Comparison of ENCODE assay signal across 28 mouse cellular contexts in the genomic region with DNA sequence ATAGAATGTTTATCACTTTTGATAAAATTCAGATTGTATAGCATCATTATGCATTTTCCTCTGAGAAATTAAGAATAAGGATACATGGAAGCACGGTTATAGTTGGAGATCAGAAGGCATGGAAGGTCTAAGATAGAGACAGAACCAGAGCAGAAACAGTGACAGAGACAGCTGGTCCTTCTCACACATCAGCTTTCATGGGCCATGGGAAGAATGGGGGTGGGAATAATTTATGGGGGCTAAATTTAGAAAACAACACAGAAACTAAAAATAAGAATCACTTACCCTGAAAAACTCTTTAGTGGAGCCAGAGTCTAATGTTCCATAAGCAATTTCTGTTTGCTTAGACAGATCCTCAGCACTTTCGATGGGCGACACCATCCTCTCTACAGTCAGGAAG.
A peak's percentile ranks its signal among the peaks of the same experiment; 100 is the strongest.
DNase-seq lines count a peak whose midpoint lies in the region; ATAC-seq and TF ChIP-seq lines count a peak whose summit lies in the region.
"Had no signal": no experiment of that assay in that cellular context is flagged by ENCODE, and none has a peak within 500 bp of the region (broad histone marks: within the 10 kb centered on the region; RNA-seq: fewer than 3 reads in every experiment).

No protein-coding gene starts in this region.

- ATAC-seq in kidney, postnatal 0 days (replicated peaks; ENCODE audit: low FRiP score, low read depth) = no peak; the same call in 1 of the 2 replicates
- ATAC-seq in kidney, embryonic 16.5 days (ENCODE audit: low FRiP score, low TSS enrichment) = no peak
- ATAC-seq in monocyte, adult 5-6 weeks (replicated peaks; ENCODE audit: insufficient number of reproducible peaks, low FRiP score, low TSS enrichment, poor library complexity, severe bottlenecking) = no peak
- ATAC-seq: forebrain, embryonic 15.5 days; hindbrain, embryonic 16.5 days; intestine, embryonic 15.5 days; liver, embryonic 12.5 days; liver, postnatal 0 days; midbrain, embryonic 16.5 days had no signal

- no peak overlapping the region for H3K4me2 ChIP-seq in kidney, postnatal 0 days (ENCODE audit: low read length)
- no peak overlapping the region for H3K4me2 ChIP-seq in kidney, embryonic 16.5 days (replicated peaks; ENCODE audit: low read depth, low read length)
- H3K4me2 ChIP-seq: embryonic facial prominence, embryonic 12.5 days; forebrain, embryonic 15.5 days; heart, embryonic 13.5 days; intestine, embryonic 15.5 days; liver, embryonic 12.5 days; midbrain, embryonic 11.5 days; neural tube, embryonic 13.5 days had no signal

- no peaks in the 10 kb centered on the region for H3K27me3 ChIP-seq in kidney, postnatal 0 days (ENCODE audit: insufficient read depth, low read length)
- H3K27me3 ChIP-seq in kidney, embryonic 16.5 days (ENCODE audit: insufficient read depth, low read length) = no peaks in the 10 kb centered on the region
- H3K27me3 ChIP-seq: embryonic facial prominence, embryonic 12.5 days; forebrain, embryonic 15.5 days; heart, embryonic 13.5 days; intestine, embryonic 15.5 days; liver, embryonic 12.5 days; neural tube, embryonic 13.5 days had no signal

- intact Hi-C loops in left cerebral cortex, adult 2 months (cut with DNase I) = no loop called here
- intact Hi-C loops in heart, postnatal 14 days (cut with DNase I) = no loop called here

- no peaks in the 10 kb centered on the region for H3K36me3 ChIP-seq in kidney, postnatal 0 days (ENCODE audit: insufficient read depth, low read length)
- H3K36me3 ChIP-seq in kidney, embryonic 16.5 days (ENCODE audit: insufficient read depth, low read length) = no peaks in the 10 kb centered on the region
- H3K36me3 ChIP-seq: embryonic facial prominence, embryonic 12.5 days; G1E; heart, embryonic 13.5 days; hindbrain, embryonic 10.5 days; intestine, embryonic 15.5 days; liver, embryonic 12.5 days had no signal

- no peaks in the 10 kb centered on the region for H3K4me1 ChIP-seq in kidney, postnatal 0 days (replicated peaks; ENCODE audit: insufficient read depth, low read length)
- no peaks in the 10 kb centered on the region for H3K4me1 ChIP-seq in kidney, embryonic 16.5 days (ENCODE audit: insufficient read depth, low read length)
- H3K4me1 ChIP-seq: embryonic facial prominence, embryonic 12.5 days; forebrain, embryonic 15.5 days; heart, embryonic 13.5 days; hindbrain, embryonic 10.5 days; intestine, embryonic 15.5 days; liver, embryonic 12.5 days; neural tube, embryonic 13.5 days had no signal

- DNase-seq in kidney, postnatal 0 days (ENCODE audit: low spot score) = peak; percentile 46
- no peak for DNase-seq in left cerebral cortex, adult 2 months (ENCODE audit: extremely low spot score in 1 of 2, low spot score in 2 of 2)
- no peak for DNase-seq in left cerebral cortex, adult 9 months (ENCODE audit: low spot score in 2 of 2)
- peak; percentile 38 for DNase-seq in lung, postnatal 14 days
- DNase-seq in telencephalon, adult 2 months (ENCODE audit: low read depth, low spot score) = peak; percentile 47
- DNase-seq in heart, postnatal 14 days = no peak
- DNase-seq: adrenal gland, postnatal 10 days; cerebellum, adult 11 months; cerebellum, adult 9-10 months; embryo, embryonic 11 days; gastrocnemius, postnatal 10 days; heart, postnatal 10 days; kidney, adult 9 months; left cerebral cortex, postnatal 4 days; liver, postnatal 0 days had no signal

- TF ChIP-seq CTCF in kidney, postnatal 0 days (IDR thresholded peaks at IDR 0.05; ENCODE audit: low read depth) = no peak
- TF ChIP-seq CTCF in left cerebral cortex, adult 2 months (IDR thresholded peaks at IDR 0.05) = no peak

- WGBS in kidney, postnatal 0 days = 57% methylated on average over 3 of the region's 3 CpGs
- 52% methylated on average over 3 of the region's 3 CpGs for WGBS in kidney, embryonic 16.5 days

- no peaks in the 10 kb centered on the region for H3K9me3 ChIP-seq in kidney, postnatal 0 days (replicated peaks; ENCODE audit: low read length)
- no peaks in the 10 kb centered on the region for H3K9me3 ChIP-seq in kidney, embryonic 16.5 days (ENCODE audit: low read length)
- H3K9me3 ChIP-seq: embryonic facial prominence, embryonic 12.5 days; forebrain, embryonic 15.5 days; G1E; heart, embryonic 13.5 days; hindbrain, embryonic 10.5 days; intestine, embryonic 15.5 days; liver, embryonic 12.5 days; neural tube, embryonic 13.5 days had no signal

- H3K4me3 ChIP-seq in kidney, postnatal 0 days (replicated peaks; ENCODE audit: low read depth, low read length) = no peak overlapping the region
- no peak overlapping the region for H3K4me3 ChIP-seq in kidney, embryonic 16.5 days (ENCODE audit: low read length)
- no peak overlapping the region for H3K4me3 ChIP-seq in left cerebral cortex, adult 2 months
- H3K4me3 ChIP-seq: embryonic facial prominence, embryonic 12.5 days; forebrain, embryonic 15.5 days; heart, embryonic 13.5 days; hindbrain, embryonic 10.5 days; intestine, embryonic 15.5 days; liver, embryonic 12.5 days; neural tube, embryonic 13.5 days had no signal

- H3K9ac ChIP-seq in kidney, postnatal 0 days (ENCODE audit: low read depth, low read length) = no peak overlapping the region
- no peak overlapping the region for H3K9ac ChIP-seq in kidney, embryonic 16.5 days (replicated peaks; ENCODE audit: low read length)
- H3K9ac ChIP-seq: embryonic facial prominence, embryonic 12.5 days; forebrain, embryonic 15.5 days; heart, embryonic 13.5 days; intestine, embryonic 15.5 days; liver, embryonic 12.5 days; liver, postnatal 0 days; neural tube, embryonic 13.5 days had no signal

- H3K27ac ChIP-seq in kidney, postnatal 0 days = no peak overlapping the region
- no peak overlapping the region for H3K27ac ChIP-seq in kidney, embryonic 16.5 days (ENCODE audit: low read length)
- H3K27ac ChIP-seq in left cerebral cortex, adult 2 months = peak overlapping the region; percentile 32; the same call in 1 of the 2 replicates
- H3K27ac ChIP-seq: embryonic facial prominence, embryonic 12.5 days; forebrain, embryonic 15.5 days; heart, embryonic 13.5 days; hindbrain, embryonic 10.5 days; intestine, embryonic 15.5 days; liver, embryonic 12.5 days; neural tube, embryonic 13.5 days had no signal

Comparison
In these comparisons a context has a peak if more than half of its experiments do, and no peak if none do; other contexts are left out.
1. DNase-seq: peak in kidney, postnatal 0 days (single experiment), lung, postnatal 14 days (single experiment) and telencephalon, adult 2 months (single experiment); none in left cerebral cortex, adult 2 months (0 of 2), left cerebral cortex, adult 9 months (0 of 2) and heart, postnatal 14 days (0 of 2).